Mouse (Mus musculus) forebrain, embryonic 11.5 days (tissue): ENCODE data around the gene Pcgf5. TPM values are rescaled to one million over a fixed set of nuclear protein-coding genes. Genes with fewer than 3 reads are reported as not detected.

ENCODE experiments used
- ATAC-seq: fragments of 200-750 bp; cut with Nextera tagmentation; replicated peaks from 2 replicates; pipeline ENCODE4 v1.8.0; 2017; ENCODE audit warnings: moderate TSS enrichment; ENCODE audit not compliant: low FRiP score
- DNase-seq: peaks from one replicate; pipeline ENCODE4 v3.0.0-alpha.2; 2017; ENCODE audit warnings: low spot score
- H3K27ac ChIP-seq: fragments of 300-500 bp; sonication (generic); 2 replicates; pipeline ENCODE4 v1.5.1; 2014; ENCODE audit warnings: low read depth, low read length
- H3K27me3 ChIP-seq: fragments of 300-500 bp; sonication (generic); 2 replicates; pipeline ENCODE4 v1.6.1; 2014; ENCODE audit warnings: mild to moderate bottlenecking, low read length, mixed read lengths; ENCODE audit not compliant: control insufficient read depth, insufficient read depth
- H3K36me3 ChIP-seq: fragments of 300-500 bp; sonication (generic); 2 replicates; pipeline ENCODE4 v1.6.1; 2014; ENCODE audit warnings: mild to moderate bottlenecking, low read length, moderate library complexity, mixed read lengths; ENCODE audit not compliant: control insufficient read depth, insufficient read depth
- H3K4me1 ChIP-seq: fragments of 300-500 bp; sonication (generic); replicated peaks from 2 replicates; pipeline ENCODE4 v1.6.1; 2014; ENCODE audit warnings: low read length, mixed read lengths; ENCODE audit not compliant: control insufficient read depth, insufficient read depth
- H3K4me2 ChIP-seq: fragments of 300-500 bp; sonication (generic); 2 replicates; pipeline ENCODE4 v1.6.1; 2014; ENCODE audit warnings: low read depth, mild to moderate bottlenecking, low read length, moderate library complexity, mixed read lengths; ENCODE audit not compliant: severe bottlenecking
- H3K4me3 ChIP-seq: fragments of 300-500 bp; sonication (generic); 2 replicates; pipeline ENCODE4 v1.5.1; 2014; ENCODE audit warnings: low read depth, low read length
- H3K9ac ChIP-seq: fragments of 300-500 bp; sonication (generic); 2 replicates; pipeline ENCODE4 v1.6.1; 2014; ENCODE audit warnings: low read length
- H3K9me3 ChIP-seq: fragments of 300-500 bp; sonication (generic); 2 replicates; pipeline ENCODE4 v1.6.1; 2016; ENCODE audit warnings: low read length, mixed read lengths; ENCODE audit not compliant: control insufficient read depth
- WGBS: fragments of 180-500 bp; shearing (Covaris S2); extraction: QIAGEN DNeasy Blood & Tissue Kit; methylation state at CpG from one replicate; pipeline ENCODE4 v1.1.7; 2014; 5-methylcytosine and 5-hydroxymethylcytosine counted together
- polyA plus RNA-seq: library from polyadenylated mRNA; unstranded; fragments of >200 nt; fragmentation: Nextera tagmentation; extraction: Ambion mirVana; gene quantifications from 2 replicates; pipeline ENCODE4 v1.2.1, GENCODE M21; 2014

The Pcgf5 gene
- polyA plus RNA-seq, 1 experiment from 2014 or later, result 14.9 TPM

GRCm38 (mm10) chr19:36477684-36478083 is 129.6 kb downstream of the Pcgf5 start:
- WGBS, result 74% methylated on average over 5 of the region's 5 CpGs
- DNase-seq (no peak), ATAC-seq (no peak)
- Histone ChIP-seq H3K27ac (no peak overlapping the region), H3K4me2 (no peak overlapping the region), H3K4me3 (no peak overlapping the region), H3K27me3 (no peaks in the 10 kb centered on the region), H3K9me3 (no peaks in the 10 kb centered on the region), H3K9ac (no peak overlapping the region), H3K4me1 (no peaks in the 10 kb centered on the region), H3K36me3 (no peaks in the 10 kb centered on the region)

GRCm38 (mm10) chr19:36490911-36491310 is 142.8 kb downstream of the Pcgf5 start:
- DNase-seq, result no peak

GRCm38 (mm10) chr19:36495555-36495954 is 147.4 kb downstream of the Pcgf5 start:
- no peak overlapping the region for H3K4me3 ChIP-seq
- no peak overlapping the region for H3K27ac ChIP-seq
- no peak overlapping the region for H3K4me2 ChIP-seq
- no peaks in the 10 kb centered on the region for H3K27me3 ChIP-seq
- no peaks in the 10 kb centered on the region for H3K9me3 ChIP-seq
- no peak for ATAC-seq
- H3K4me1 ChIP-seq, result no peaks in the 10 kb centered on the region
- DNase-seq, result no peak
- 81% methylated on average over 3 of the region's 3 CpGs for WGBS
- H3K9ac ChIP-seq, result no peak overlapping the region
- no peaks in the 10 kb centered on the region for H3K36me3 ChIP-seq

More at GRCm38 (mm10) chr19:36490911-36491310, 142.8 kb downstream of the Pcgf5 start:
- Histone ChIP-seq H3K9me3 (no peaks in the 10 kb centered on the region), H3K27ac (no peak overlapping the region), H3K9ac (no peak overlapping the region), H3K4me2 (no peak overlapping the region), H3K4me1 (no peaks in the 10 kb centered on the region), H3K4me3 (no peak overlapping the region), H3K27me3 (no peaks in the 10 kb centered on the region), H3K36me3 (no peaks in the 10 kb centered on the region)
- 76% methylated on average over 6 of the region's 6 CpGs for WGBS
- no peak for ATAC-seq

- Histone ChIP-seq H3K4me1 (no peaks in the 10 kb centered on the region), H3K9me3 (no peaks in the 10 kb centered on the region), H3K36me3 (no peaks in the 10 kb centered on the region), H3K27ac (no peak overlapping the region), H3K4me3 (no peak overlapping the region), H3K9ac (no peak overlapping the region), H3K4me2 (no peak overlapping the region), H3K27me3 (no peaks in the 10 kb centered on the region)
- ATAC-seq, result no peak
- 79% methylated on average over 4 of the region's 4 CpGs for WGBS
- no peak for DNase-seq
Measured at GRCm38 (mm10) chr19:36496532-36496931, 148.4 kb downstream of the Pcgf5 start.

GRCm38 (mm10) chr19:36497067-36497466 is 149.0 kb downstream of the Pcgf5 start:
- WGBS, result 83% methylated on average over 4 of the region's 4 CpGs
- no peak overlapping the region for H3K4me3 ChIP-seq
- H3K4me2 ChIP-seq, result no peak overlapping the region
- ATAC-seq, result no peak
- no peaks in the 10 kb centered on the region for H3K4me1 ChIP-seq
- no peaks in the 10 kb centered on the region for H3K27me3 ChIP-seq
- H3K9me3 ChIP-seq, result no peaks in the 10 kb centered on the region
- no peaks in the 10 kb centered on the region for H3K36me3 ChIP-seq
- no peak overlapping the region for H3K27ac ChIP-seq
- no peak overlapping the region for H3K9ac ChIP-seq
- no peak for DNase-seq

- no peak overlapping the region for H3K4me3 ChIP-seq
- H3K9ac ChIP-seq, result no peak overlapping the region
- ATAC-seq, result no peak
- H3K4me2 ChIP-seq, result no peak overlapping the region
- no peaks in the 10 kb centered on the region for H3K36me3 ChIP-seq
- no peaks in the 10 kb centered on the region for H3K9me3 ChIP-seq
- H3K4me1 ChIP-seq, result no peaks in the 10 kb centered on the region
- no peak overlapping the region for H3K27ac ChIP-seq
- no peak for DNase-seq
- H3K27me3 ChIP-seq, result no peaks in the 10 kb centered on the region
- WGBS, result 75% methylated on average over 5 of the region's 5 CpGs
Measured at GRCm38 (mm10) chr19:36497744-36498143, 149.6 kb downstream of the Pcgf5 start.

GRCm38 (mm10) chr19:36504716-36505115 is 156.6 kb downstream of the Pcgf5 start:
- Histone ChIP-seq H3K4me2 (no peak overlapping the region), H3K9me3 (no peaks in the 10 kb centered on the region), H3K4me1 (no peaks in the 10 kb centered on the region), H3K27ac (no peak overlapping the region), H3K27me3 (no peaks in the 10 kb centered on the region), H3K4me3 (no peak overlapping the region), H3K9ac (no peak overlapping the region), H3K36me3 (no peaks in the 10 kb centered on the region)
- no peak for ATAC-seq
- 90% methylated on average over 2 of the region's 2 CpGs for WGBS
- DNase-seq, result no peak

Other genes starting within 250 kb of the Pcgf5 start
- gene Ankrd1, start 228.2 kb upstream of the Pcgf5 start, polyA plus RNA-seq, result not detected in 2 replicates
- gene Hectd2, start 206.3 kb downstream of the Pcgf5 start, polyA plus RNA-seq, result 5.5 and 5.6 TPM in 2 replicates